Mouse (Mus musculus) retina, adult 2 months (tissue): ENCODE measurements around the gene Lyrm7.
"Not testable (repeated sequence)": the region's sequence is repeated elsewhere in the genome, so short reads cannot be mapped to it uniquely, and the experiment has no call there.

Experiments
- DNase-seq: peaks from one replicate; pipeline ENCODE4 v3.0.0-alpha.2; 2012; ENCODE audit warnings: low read depth, low spot score

The Lyrm7 gene

GRCm38 (mm10) chr11:54860256-54861038 lies at the start of gene Lyrm7:
Gene Lyrm7 (minus strand): TSS chr11:54860916.
- peak; percentile 95 for DNase-seq

GRCm38 (mm10) chr11:54910081-54910665 lies 49.5 kb upstream of the Lyrm7 start:
- no peak for DNase-seq

DNA sequence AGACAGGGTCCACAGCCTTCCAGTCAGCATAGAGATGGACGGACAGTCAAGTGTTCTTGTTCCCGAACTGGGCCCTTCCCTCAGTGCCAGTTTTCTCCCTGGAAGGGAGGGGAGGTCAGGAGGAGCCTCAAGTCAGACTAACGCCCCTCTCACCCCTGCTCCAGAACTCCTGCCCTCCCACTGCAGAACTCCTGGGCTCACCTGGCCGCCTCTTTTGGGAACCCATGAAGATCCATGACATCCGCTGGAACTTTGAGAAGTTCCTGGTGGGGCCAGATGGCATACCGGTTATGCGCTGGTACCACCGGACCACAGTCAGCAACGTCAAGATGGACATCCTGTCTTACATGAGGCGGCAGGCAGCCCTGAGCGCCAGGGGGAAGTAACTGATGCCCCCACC lies 48.6 kb upstream of the Lyrm7 start:
- DNase-seq: no peak

DNA sequence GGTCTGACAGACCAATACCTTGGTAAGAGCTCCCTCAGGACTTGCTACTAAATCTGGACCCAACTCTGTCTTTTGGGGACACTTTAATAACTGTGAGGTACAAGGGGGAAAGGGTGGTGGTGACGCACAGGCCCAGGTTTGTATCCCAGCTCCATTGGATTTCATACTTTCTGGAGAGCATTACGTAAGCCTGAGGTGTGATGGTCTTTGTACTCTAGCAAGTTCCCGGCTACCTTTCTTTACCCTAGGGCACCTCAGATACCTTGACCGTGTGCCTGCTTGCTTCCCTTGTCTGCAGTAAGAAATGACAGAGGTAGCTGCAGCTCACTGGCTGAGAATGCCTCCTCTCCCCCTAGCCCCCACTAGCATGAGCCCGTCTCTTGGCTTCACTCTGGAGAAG lies 46.5 kb upstream of the Lyrm7 start:
- DNase-seq: no peak

DNA sequence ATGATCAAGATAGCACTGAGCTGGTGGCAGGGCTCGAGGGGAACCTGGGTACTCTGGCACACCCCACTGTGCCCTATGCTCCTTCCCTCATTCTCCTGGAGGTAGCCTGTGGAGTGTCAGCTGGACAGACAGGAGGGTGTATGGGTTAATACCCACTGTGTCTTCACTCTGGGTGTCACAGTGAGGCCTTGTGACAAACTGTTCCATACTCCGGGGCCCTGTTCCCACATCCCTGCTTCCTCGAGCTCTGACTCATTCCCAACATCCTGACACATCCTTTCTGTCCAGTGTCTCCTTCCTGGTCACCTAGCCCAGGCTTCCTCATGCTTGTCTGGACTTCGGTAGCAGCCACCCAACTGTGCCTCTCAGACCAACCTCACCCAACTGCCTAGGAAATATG lies 45.8 kb upstream of the Lyrm7 start:
- DNase-seq: no peak

DNA sequence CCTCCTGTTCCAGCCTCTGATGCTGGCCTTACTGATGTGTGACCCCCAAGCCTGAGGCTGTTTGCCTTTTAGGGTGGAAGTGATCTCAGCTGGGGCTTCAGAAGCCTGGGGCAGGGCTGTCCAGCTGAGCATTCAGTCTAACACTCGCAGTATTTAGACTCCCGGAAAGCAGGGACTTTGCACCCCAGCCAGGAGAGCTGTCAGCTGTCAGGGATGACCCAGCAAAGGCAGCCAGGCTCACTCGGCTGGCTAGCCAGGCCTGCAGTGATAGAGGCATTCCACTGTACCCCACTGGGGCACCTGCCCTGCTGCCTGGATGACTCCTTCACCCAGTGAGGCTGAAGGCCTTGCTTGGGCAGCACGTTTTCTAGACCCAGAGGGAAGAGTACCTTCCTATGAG lies 45.2 kb upstream of the Lyrm7 start:
- no peak for DNase-seq

- DNase-seq: no peak
Measured at GRCm38 (mm10) chr11:54905086-54905485, 44.4 kb upstream of the Lyrm7 start.

DNA sequence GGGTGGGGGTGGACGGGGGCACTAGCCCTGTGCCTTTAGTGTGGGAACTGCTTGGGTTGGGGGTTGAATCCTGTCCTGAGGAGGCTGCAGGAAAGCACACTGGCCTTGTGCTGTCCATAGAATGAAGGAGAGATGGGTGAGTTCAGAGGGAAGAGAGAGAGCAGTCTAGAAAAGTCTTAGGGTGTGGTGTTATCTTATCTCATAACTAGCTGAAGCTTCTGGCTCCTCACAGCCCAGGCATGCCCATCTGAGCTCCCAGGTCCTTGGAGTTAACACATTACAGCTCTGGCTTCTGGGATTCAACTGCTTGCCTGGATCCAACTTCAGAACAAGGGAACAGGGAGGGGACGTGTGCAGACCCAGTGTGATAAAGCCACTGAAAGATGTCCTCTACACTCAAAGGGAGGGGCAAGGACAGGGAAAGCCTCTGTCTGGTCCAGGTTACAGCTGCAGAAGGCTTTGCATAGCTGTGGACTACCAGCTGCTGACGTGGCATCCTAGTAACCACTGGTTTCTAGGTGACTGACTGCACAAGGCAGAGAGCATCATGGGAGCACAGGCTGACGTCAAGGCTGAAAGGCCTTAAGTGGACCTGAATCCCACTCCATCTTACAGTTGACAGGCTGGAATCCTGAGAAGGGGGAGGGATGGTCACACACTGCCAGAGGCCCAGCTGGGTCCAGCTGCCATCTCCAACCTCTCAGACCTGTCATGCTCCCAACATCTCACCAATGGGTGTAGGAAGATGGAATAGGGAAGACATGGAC lies 43.4 kb upstream of the Lyrm7 start:
- DNase-seq: no peak

- no peak for DNase-seq
Measured at GRCm38 (mm10) chr11:54903339-54903738, 42.6 kb upstream of the Lyrm7 start.

DNA sequence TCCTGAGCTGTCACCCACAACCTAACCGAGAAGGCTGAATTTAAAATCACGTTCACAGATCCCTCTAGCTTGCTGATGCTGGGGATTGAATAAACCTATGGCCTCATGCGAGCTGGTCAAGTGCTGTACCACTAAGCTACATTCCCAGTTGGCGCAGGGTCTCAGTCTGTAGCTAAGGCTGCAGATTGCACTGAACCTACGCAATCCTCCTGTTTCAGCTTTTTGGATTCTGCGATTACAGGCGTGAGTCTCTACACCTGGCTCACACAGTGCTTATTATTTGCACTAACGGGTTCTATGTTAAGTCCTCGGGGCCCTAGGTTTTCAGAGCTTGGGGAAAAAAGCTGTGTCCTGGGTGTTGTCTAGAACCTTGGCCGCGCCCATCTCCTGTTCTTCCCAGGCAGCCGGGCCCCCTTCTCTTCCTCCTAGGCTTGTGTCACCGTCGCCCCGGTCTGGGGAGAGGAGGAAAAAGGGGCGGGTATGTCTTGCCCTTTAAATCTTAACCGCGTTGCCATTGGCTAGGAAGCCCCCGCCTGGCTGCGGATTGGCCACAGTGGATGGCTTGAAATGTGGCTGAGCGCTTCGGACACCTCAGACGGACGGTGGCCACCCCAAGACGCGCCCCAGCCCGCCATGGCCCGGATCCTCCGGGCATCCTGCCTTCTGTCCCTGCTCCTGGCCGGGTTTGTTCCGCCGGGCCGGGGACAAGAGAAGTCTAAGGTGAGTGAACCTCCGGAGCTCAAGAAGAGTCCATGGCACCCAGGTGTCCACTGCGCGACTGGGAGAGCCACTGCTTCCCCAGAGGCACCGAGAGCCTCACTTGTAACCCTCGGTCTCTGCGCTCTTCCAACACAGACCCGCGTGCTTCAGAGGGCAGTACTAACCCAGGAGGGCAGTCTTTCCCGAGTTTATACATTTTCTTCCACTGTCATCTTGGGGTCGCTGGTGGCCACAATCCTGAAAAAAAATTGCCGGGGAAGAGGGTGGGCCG lies 41.9 kb upstream of the Lyrm7 start, which contains the start of gene Gpx3:
Gene Gpx3 (plus strand): TSS at position 121 of the 991 bp plus-strand sequence.
- no peak for DNase-seq

GRCm38 (mm10) chr11:54899657-54900056 lies 38.9 kb upstream of the Lyrm7 start:
- DNase-seq: no peak

DNA sequence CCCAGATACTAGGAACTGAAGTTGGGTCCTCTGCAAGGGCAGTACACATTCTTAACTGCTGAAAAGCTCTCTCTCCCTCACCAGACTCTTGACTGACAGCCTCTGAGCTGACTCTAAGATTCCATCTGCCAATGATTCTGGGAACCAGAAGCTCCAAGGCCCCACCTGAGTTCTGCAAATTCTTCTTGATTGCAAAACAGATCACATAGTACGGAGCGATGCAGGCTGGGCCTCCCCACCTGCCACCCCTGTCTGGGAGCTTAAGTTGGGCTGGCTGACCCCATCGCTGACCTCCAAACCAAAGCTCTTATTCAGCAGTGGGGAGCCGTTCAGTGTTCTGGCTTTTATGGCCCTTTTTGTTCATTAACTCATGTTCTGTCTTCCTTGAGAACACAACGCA lies 36.8 kb upstream of the Lyrm7 start:
- DNase-seq: no peak

GRCm38 (mm10) chr11:54896646-54897045 lies 35.9 kb upstream of the Lyrm7 start:
- DNase-seq: not testable (repeated sequence)

- DNase-seq: no peak
Measured at GRCm38 (mm10) chr11:54894589-54894988, 33.9 kb upstream of the Lyrm7 start.

DNA sequence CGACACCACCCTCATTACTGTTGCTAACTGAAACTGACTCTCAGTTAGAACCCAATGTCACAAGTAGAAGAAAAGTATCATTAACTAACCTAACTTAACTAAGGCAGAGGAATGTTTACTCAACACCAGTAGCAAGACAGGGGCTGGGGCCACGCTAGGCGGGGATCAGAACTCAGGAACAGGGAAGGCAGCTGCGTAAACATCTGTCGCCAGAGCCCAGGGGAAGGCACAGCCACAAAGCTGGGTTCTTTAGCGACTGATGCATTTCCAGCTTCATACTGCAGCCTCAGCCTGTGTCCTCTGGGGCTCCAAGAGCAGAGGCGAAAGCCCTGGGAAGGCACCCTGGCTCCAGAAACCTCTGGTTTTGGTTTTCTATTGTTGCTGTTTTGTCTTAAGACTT lies 31.4 kb upstream of the Lyrm7 start:
- no peak for DNase-seq

DNA sequence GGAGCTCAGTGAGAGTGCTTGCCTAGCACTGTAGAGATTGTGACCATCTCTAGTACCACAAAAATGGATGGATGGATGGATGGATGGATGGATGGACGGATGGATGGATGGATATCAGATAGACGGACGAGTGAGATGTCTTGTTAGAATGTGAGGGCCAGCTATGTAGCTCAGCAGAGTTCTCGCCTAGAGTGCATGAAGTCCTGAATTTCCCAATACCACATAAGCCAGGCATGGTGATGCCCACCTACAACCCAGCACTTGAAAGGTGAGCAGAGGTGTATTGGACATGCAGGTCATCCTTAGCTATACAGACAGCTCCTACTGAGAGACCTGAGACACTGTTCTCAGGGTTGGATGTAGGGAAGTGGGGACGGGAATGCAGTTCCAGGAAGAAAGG lies 30.6 kb upstream of the Lyrm7 start:
- no peak for DNase-seq

DNA sequence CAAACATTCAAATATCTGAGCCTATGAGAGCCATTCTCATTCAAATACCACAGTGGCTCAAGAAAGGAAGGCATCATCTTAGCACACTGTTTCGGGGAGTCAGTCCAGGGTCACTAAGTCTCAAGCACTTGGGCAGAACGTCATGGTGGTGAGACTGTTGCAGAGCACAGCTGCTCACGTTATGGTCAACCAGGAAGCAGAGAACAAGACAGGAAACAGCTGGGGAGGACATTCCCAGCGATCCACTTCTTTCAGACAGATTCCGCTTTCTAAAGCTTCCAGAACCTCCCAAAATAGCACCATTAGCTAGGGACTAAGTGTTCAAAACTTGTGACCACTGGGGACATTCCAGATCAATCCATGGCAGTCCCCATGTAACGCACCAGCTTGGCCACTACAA lies 27.2 kb upstream of the Lyrm7 start:
- DNase-seq: no peak

- no peak for DNase-seq
Measured at GRCm38 (mm10) chr11:54885406-54885805, 24.7 kb upstream of the Lyrm7 start.

DNA sequence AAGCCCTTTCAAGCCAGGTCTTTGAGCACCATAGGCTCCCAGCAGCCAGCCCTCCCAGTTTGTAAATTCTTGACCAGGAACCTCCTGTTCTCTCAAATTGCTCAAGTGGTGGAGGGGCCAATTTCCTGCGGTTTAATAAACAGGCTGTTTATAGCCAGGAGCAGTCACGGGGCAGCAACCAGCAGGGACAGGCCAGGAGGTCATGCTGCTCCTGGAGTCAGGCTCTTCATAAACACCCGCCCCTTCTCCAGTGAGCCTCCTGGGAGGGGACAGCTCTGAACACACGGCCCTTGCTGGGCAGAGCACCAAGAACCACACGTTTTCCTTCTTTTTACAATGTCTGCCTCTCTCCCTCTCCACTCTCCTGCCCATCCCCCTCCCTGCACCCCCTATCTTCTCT lies 24.2 kb upstream of the Lyrm7 start:
- no peak for DNase-seq

GRCm38 (mm10) chr11:54884197-54884828 lies 23.6 kb upstream of the Lyrm7 start:
- no peak for DNase-seq

DNA sequence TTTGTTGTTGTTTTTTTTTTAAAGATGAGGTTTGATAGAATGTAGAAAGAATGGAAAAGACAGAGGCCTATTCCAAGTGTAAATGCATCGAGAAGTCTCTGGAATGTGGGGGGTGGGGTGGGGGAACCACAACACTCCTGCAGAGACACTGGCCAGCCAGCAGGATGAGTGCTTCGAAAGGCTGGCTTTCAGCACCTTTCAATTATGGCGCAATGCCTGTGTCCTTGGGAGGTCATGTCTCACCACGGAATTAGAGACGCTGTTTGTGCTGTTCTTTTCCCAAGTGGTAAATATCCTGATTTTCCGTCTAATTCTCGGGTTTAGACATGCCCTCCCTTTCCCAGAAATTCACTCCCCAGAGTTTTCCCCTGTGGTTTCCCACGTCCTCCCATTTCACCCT lies 22.0 kb upstream of the Lyrm7 start:
- no peak for DNase-seq
